Mouse (Mus musculus) midbrain, embryonic 13.5 days (tissue): ENCODE measurements around the gene Pcif1. TPM values are rescaled to one million over a fixed set of nuclear protein-coding genes. Genes with fewer than 3 reads are reported as not detected.

Source experiments
- ATAC-seq: fragments of 200-750 bp; cut with Nextera tagmentation; 2 replicates; pipeline ENCODE4 v1.8.0; 2017; ENCODE audit warnings: mild to moderate bottlenecking, moderate TSS enrichment, moderate library complexity
- H3K27ac ChIP-seq: fragments of 300-500 bp; sonication (generic); 2 replicates; pipeline ENCODE4 v1.5.1; 2015; ENCODE audit warnings: inconsistent platforms, mild to moderate bottlenecking, moderate library complexity
- H3K27me3 ChIP-seq: fragments of 300-500 bp; sonication (generic); 2 replicates; pipeline ENCODE4 v1.6.1; 2015; ENCODE audit warnings: mild to moderate bottlenecking, inconsistent platforms
- H3K36me3 ChIP-seq: fragments of 300-500 bp; sonication (generic); 2 replicates; pipeline ENCODE4 v1.6.1; 2015; ENCODE audit warnings: mild to moderate bottlenecking, inconsistent platforms
- H3K4me1 ChIP-seq: fragments of 300-500 bp; sonication (generic); replicated peaks from 2 replicates; pipeline ENCODE4 v1.6.1; 2015; ENCODE audit warnings: inconsistent platforms
- H3K4me2 ChIP-seq: fragments of 300-500 bp; sonication (generic); replicated peaks from 2 replicates; pipeline ENCODE4 v1.6.1; 2015; ENCODE audit warnings: moderate library complexity, mild to moderate bottlenecking, inconsistent platforms
- H3K4me3 ChIP-seq: fragments of 300-500 bp; sonication (generic); replicated peaks from 2 replicates; pipeline ENCODE4 v1.5.1; 2015; ENCODE audit warnings: mild to moderate bottlenecking, inconsistent platforms
- H3K9ac ChIP-seq: fragments of 300-500 bp; sonication (generic); replicated peaks from 2 replicates; pipeline ENCODE4 v1.6.1; 2015; ENCODE audit warnings: mild to moderate bottlenecking, inconsistent platforms
- H3K9me3 ChIP-seq: fragments of 300-500 bp; sonication (generic); 2 replicates; pipeline ENCODE4 v1.6.1; 2016; ENCODE audit warnings: mild to moderate bottlenecking, inconsistent platforms
- WGBS: fragments of 180-500 bp; shearing (Covaris S2); methylation state at CpG from one replicate; pipeline ENCODE4 v1.1.7; 2015; 5-methylcytosine and 5-hydroxymethylcytosine counted together
- polyA plus RNA-seq: library from polyadenylated mRNA; unstranded; fragments of >200 nt; fragmentation: Nextera tagmentation; extraction: Ambion mirVana; gene quantifications from 2 replicates; pipeline ENCODE4 v1.2.1, GENCODE M21; 2015

The Pcif1 gene
- polyA plus RNA-seq, 1 experiment from 2014 or later: 98.1 TPM

- H3K4me2 ChIP-seq: no peak overlapping the region
- H3K27ac ChIP-seq: no peak overlapping the region
- WGBS: 95% methylated on average over 13 of the region's 13 CpGs
- H3K36me3 ChIP-seq: peaks cover 96% of the 10 kb centered on the region
- H3K4me3 ChIP-seq: no peak overlapping the region
- no peaks in the 10 kb centered on the region for H3K4me1 ChIP-seq
- H3K9ac ChIP-seq: no peak overlapping the region
- no peaks in the 10 kb centered on the region for H3K27me3 ChIP-seq
- no peak for ATAC-seq
- peaks cover 4% of the 10 kb centered on the region for H3K9me3 ChIP-seq
These were observed 22.3 kb downstream of the Pcif1 start for GRCm38 (mm10) chr2:164901380-164901779.

- no peak overlapping the region for H3K4me2 ChIP-seq
- 100% methylated on average over 1 of the region's 1 CpGs for WGBS
- H3K27me3 ChIP-seq: no peaks in the 10 kb centered on the region
- H3K9ac ChIP-seq: no peak overlapping the region
- ATAC-seq: no peak
- H3K27ac ChIP-seq: no peak overlapping the region
- peaks cover 96% of the 10 kb centered on the region for H3K36me3 ChIP-seq
- no peak overlapping the region for H3K4me3 ChIP-seq
- H3K4me1 ChIP-seq: no peaks in the 10 kb centered on the region
- H3K9me3 ChIP-seq: peaks cover 11% of the 10 kb centered on the region
These were observed 24.4 kb downstream of the Pcif1 start for GRCm38 (mm10) chr2:164903496-164903895.

GRCm38 (mm10) chr2:164906071-164906470, 27.0 kb downstream of the Pcif1 start:
- Histone ChIP-seq H3K36me3 (peaks cover 81% of the 10 kb centered on the region), H3K27ac (no peak overlapping the region), H3K9ac (no peak overlapping the region), H3K4me1 (peaks cover 21% of the 10 kb centered on the region), H3K9me3 (peaks cover 11% of the 10 kb centered on the region), H3K27me3 (no peaks in the 10 kb centered on the region), H3K4me3 (no peak overlapping the region), H3K4me2 (no peak overlapping the region)
- WGBS: over 99% methylated on average over 4 of the region's 4 CpGs
- no peak for ATAC-seq

GRCm38 (mm10) chr2:164907511-164907910, 28.4 kb downstream of the Pcif1 start:
- H3K27me3 ChIP-seq: no peaks in the 10 kb centered on the region
- H3K9me3 ChIP-seq: peaks cover 11% of the 10 kb centered on the region
- H3K4me3 ChIP-seq: no peak overlapping the region
- H3K27ac ChIP-seq: no peak overlapping the region
- 97% methylated on average over 12 of the region's 12 CpGs for WGBS
- H3K36me3 ChIP-seq: peaks cover 67% of the 10 kb centered on the region
- no peak overlapping the region for H3K4me2 ChIP-seq
- H3K9ac ChIP-seq: no peak overlapping the region
- H3K4me1 ChIP-seq: peaks cover 27% of the 10 kb centered on the region
- ATAC-seq: no peak

- Histone ChIP-seq H3K27me3 (no peaks in the 10 kb centered on the region), H3K9me3 (peaks cover 11% of the 10 kb centered on the region), H3K4me3 (no peak overlapping the region), H3K4me2 (no peak overlapping the region), H3K36me3 (peaks cover 62% of the 10 kb centered on the region), H3K4me1 (peaks cover 28% of the 10 kb centered on the region), H3K27ac (no peak overlapping the region), H3K9ac (no peak overlapping the region)
- 93% methylated on average over 5 of the region's 5 CpGs for WGBS
- ATAC-seq: no peak
These were observed 28.9 kb downstream of the Pcif1 start for GRCm38 (mm10) chr2:164908011-164908410.

- no peak for ATAC-seq
- Histone ChIP-seq H3K4me3 (peak overlapping the region; percentile 87; the same call in 1 of the 2 replicates), H3K9ac (peak overlapping the region; percentile 88), H3K27ac (no peak overlapping the region; the same call in 1 of the 2 replicates), H3K4me1 (peaks cover 28% of the 10 kb centered on the region), H3K36me3 (peaks cover 58% of the 10 kb centered on the region), H3K4me2 (peak overlapping the region; percentile 88; the same call in 1 of the 2 replicates), H3K27me3 (no peaks in the 10 kb centered on the region), H3K9me3 (peaks cover 11% of the 10 kb centered on the region)
- 99% methylated on average over 3 of the region's 3 CpGs for WGBS
These were observed 30.0 kb downstream of the Pcif1 start for GRCm38 (mm10) chr2:164909100-164909499.

GRCm38 (mm10) chr2:164909542-164909941, 30.4 kb downstream of the Pcif1 start:
- peak overlapping the region; percentile 88 for H3K9ac ChIP-seq

GRCm38 (mm10) chr2:164910360-164911061, 31.4 kb downstream of the Pcif1 start:
- Histone ChIP-seq H3K4me1 (peaks cover 28% of the 10 kb centered on the region), H3K4me2 (peak overlapping the region; percentile 88), H3K4me3 (peak overlapping the region; percentile 87), H3K9me3 (peaks cover 11% of the 10 kb centered on the region), H3K9ac (peak overlapping the region; percentile 88), H3K27ac (peak overlapping the region; percentile 99), H3K36me3 (peaks cover 44% of the 10 kb centered on the region), H3K27me3 (no peaks in the 10 kb centered on the region)
- WGBS: 6% methylated on average over 37 of the region's 37 CpGs
- peak; percentile 13 for ATAC-seq

More at GRCm38 (mm10) chr2:164909542-164909941, 30.4 kb downstream of the Pcif1 start:
- Histone ChIP-seq H3K4me3 (peak overlapping the region; percentile 87), H3K4me1 (peaks cover 28% of the 10 kb centered on the region), H3K27ac (no peak overlapping the region; the same call in 1 of the 2 replicates), H3K27me3 (no peaks in the 10 kb centered on the region), H3K9me3 (peaks cover 11% of the 10 kb centered on the region), H3K36me3 (peaks cover 53% of the 10 kb centered on the region), H3K4me2 (peak overlapping the region; percentile 88)
- 86% methylated on average over 1 of the region's 1 CpGs for WGBS
- ATAC-seq: no peak

GRCm38 (mm10) chr2:164911086-164912048, 32.3 kb downstream of the Pcif1 start, which contains the start of gene Zfp335:
TSS of gene Zfp335 (minus strand) at chr2:164911757.
- H3K36me3 ChIP-seq: peaks cover 35% of the 10 kb centered on the region
- H3K4me3 ChIP-seq: peak within 1 kb of the TSS; percentile 87
- H3K4me1 ChIP-seq: peaks cover 28% of the 10 kb centered on the region
- peak; percentile 87 for ATAC-seq
- H3K9me3 ChIP-seq: peaks cover 7% of the 10 kb centered on the region; the same call in 1 of the 2 replicates
- under 1% methylated on average over 91 of the region's 91 CpGs for whole genome bisulfite sequencing
- H3K27ac ChIP-seq: peak within 1 kb of the TSS; percentile 99
- peak within 1 kb of the TSS; percentile 88 for H3K9ac ChIP-seq
- no peaks in the 10 kb centered on the region for H3K27me3 ChIP-seq
- peak within 1 kb of the TSS; percentile 88 for H3K4me2 ChIP-seq

- peak overlapping the region; percentile 99 for H3K27ac ChIP-seq
- no peaks in the 10 kb centered on the region for H3K9me3 ChIP-seq
- H3K27me3 ChIP-seq: no peaks in the 10 kb centered on the region
- H3K4me2 ChIP-seq: peak overlapping the region; percentile 88
- H3K4me1 ChIP-seq: peaks cover 28% of the 10 kb centered on the region
- H3K4me3 ChIP-seq: peak overlapping the region; percentile 87
- H3K36me3 ChIP-seq: peaks cover 27% of the 10 kb centered on the region
- peak; percentile 9; the same call in 1 of the 2 replicates for ATAC-seq
- H3K9ac ChIP-seq: peak overlapping the region; percentile 88
- 24% methylated on average over 12 of the region's 12 CpGs for WGBS
These were observed 33.0 kb downstream of the Pcif1 start for GRCm38 (mm10) chr2:164912151-164912550.

GRCm38 (mm10) chr2:164912749-164913427, 33.8 kb downstream of the Pcif1 start:
- WGBS: 93% methylated on average over 8 of the region's 9 CpGs
- Histone ChIP-seq H3K4me1 (peaks cover 28% of the 10 kb centered on the region), H3K9ac (no peak overlapping the region), H3K4me2 (peak overlapping the region; percentile 88), H3K27me3 (no peaks in the 10 kb centered on the region), H3K9me3 (no peaks in the 10 kb centered on the region), H3K36me3 (peaks cover 20% of the 10 kb centered on the region), H3K4me3 (peak overlapping the region; percentile 87; the same call in 1 of the 2 replicates), H3K27ac (no peak overlapping the region)
- no peak for ATAC-seq
